Mouse (Mus musculus): ENCODE data around the gene Mkln1. TPM values are rescaled to one million over a fixed set of nuclear protein-coding genes. Genes with fewer than 3 reads are reported as not detected.

The Mkln1 gene
- 353 TPM for polyA plus RNA-seq (2017; shearing (Covaris generic))

DNA sequence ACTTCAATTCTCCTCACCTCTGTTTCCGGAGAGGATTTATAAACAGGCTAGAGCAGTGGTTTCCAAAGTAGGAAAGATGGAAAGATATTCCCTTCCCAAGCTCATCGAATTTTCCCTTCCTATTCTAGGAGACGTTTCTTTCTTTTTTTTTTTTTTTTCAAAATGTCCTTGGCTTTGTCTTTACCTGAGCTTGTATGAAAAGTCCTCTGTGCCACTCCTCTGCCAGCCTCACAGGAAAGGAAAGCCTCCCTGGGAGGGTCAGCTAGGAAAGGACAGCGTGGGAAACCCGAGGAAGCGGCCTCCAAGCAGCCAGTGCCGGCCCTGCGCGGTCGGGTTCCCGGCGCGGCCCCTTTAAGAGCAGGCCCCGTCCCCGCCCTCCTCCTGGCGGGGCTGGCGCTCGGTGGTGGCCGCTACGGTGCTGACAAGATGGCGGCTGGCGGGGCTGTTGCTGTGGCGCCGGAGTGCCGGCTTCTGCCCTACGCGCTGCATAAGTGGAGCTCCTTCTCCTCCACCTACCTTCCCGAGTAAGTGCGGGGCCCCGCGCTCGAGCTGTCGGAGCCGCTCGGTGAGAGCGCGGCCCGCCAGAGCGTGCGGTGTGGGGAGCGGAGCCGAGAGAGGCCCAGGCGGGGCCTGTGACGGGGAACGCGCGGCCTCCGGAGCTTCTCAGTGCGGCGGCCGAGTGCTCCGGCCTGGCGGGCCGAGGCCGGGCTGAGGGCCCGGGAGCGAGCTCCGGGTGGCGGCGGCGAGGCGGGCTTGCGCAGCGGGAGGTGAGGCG, at the start of gene Mkln1:
Gene Mkln1 (plus strand): TSS at position 305 of the 775 bp plus-strand sequence.

DNA sequence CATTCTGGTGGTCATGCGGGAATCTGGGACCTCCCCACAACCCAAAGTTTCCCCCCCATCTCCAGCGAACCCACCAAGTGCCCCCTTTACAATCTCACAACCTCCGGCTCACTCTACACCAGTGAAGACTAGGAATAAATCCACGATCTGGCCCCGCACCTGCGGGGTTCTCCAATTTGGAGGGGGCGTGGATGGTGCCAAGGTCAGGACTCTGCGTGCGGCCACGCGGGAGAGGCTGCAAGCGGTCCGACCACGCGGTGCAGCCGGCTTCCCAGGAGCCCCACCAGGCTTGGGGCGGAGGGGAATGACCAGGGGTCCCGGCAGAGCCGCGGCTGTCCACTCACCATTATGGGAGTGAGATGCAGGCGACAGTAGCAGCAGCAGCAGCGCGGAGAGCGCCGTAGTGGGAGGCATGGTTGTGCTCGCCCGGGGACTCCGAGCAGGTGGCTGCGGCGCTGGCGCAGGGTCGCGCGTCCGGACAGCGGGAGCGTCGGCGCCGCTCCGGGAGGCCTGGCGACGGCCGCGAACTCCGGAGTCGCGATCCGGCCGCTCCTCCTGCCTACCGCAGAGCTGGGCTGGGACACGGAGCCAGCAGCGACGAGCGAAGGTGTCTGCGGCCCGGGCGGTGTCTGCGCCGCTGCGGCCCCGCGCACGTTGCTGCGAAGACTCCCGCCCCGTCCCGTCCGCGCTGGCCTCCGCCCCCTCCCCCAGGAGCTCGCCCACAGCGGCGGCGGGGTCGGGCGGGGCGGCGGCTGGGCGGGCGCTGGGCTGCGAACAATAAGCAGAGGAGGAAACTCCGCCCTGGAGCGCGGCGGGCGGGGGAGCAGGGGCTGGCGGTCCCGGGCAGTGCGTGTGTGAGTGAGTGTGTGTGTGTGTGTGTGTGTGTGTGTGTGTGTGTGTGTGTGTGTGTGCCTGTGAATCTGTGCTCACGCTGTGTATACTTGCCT, 165.0 kb downstream of the Mkln1 start, which contains the start of gene Podxl:
Gene Podxl (minus strand): TSS at position 747 of the 947 bp plus-strand sequence.

Other genes with a start within 250 kb of the Mkln1 start
- not detected for gene Podxl, start 165.2 kb downstream of the Mkln1 start, polyA plus RNA-seq (2017; shearing (Covaris generic))